Mouse (Mus musculus): Measurements from ENCODE around the gene Smarcc2. TPM values are rescaled to one million over a fixed set of nuclear protein-coding genes. Genes with fewer than 3 reads are reported as not detected.

The Smarcc2 gene
- total and polyA plus RNA-seq, 2 experiments from 2014 or later, result 134 to 223 TPM

DNA sequence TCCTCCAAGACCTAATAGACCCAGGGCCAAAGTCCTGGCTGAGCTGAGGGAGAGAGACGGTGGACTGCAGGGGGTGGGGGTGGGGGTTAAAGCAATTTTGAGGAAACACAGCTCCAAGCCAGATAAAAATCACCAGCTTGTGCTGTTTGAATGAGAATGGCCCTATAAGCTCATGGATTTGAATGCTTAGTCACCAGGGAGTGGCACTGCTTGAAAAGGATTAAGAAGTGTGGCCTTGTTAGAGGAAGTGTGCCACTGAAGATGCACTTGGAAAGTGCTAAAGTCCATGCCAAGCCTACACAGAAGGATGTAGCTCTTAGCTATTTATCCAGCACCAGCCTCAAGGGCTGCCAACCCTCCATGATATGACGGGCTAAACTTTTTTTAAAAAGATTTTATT is 76.2 kb downstream of the Smarcc2 start:
- WGBS, result 78% methylated on average over 2 of the region's 2 CpGs
- H3K9me3 ChIP-seq (ENCODE audit: low read length), result no peaks in the 10 kb centered on the region

DNA sequence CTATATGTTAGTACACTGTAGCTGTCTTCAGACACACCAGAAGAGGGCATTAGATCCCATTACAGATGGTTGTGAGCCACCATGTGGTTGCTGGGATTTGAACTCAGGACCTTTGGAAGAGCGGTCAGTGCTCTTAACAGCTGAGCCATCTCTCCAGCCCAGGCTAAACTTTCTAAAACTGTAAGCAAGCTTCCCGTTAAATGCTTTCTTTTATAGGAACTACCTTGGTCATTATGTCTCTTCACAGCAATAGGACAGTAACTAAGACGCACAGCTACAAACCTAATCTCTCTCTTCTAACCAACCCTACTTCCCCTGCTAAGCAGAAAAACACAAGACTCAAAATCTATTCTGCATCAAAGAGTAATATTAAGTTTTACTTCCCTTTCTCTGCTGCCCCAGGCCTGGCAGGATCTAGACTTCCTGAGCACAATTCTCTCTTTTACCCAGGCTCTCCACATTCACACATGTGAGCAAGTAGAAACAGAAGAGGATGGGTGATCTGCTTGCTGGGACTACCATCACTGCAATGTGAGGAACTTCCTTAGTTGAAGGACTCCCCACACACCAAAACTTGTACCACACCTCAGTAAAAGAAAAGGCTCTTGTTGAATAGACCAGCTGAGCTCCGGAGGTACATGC is 76.7 kb downstream of the Smarcc2 start:
- Histone ChIP-seq H3K9me3 (ENCODE audit: low read length) (no peaks in the 10 kb centered on the region), H3K9ac (no peak overlapping the region), H3K27ac (ENCODE audit: low read depth, low read length) (no peak overlapping the region), H3K4me3 (ENCODE audit: low read depth, low read length) (0 out of 2 replicates have a peak overlapping the region, but pooled peaks have one; percentile 1), H3K36me3 (ENCODE audit: insufficient read depth) (no peaks in the 10 kb centered on the region), H3K4me2 (ENCODE audit: low read depth) (peak overlapping the region; percentile 22), H3K27me3 (ENCODE audit: insufficient read depth, low read length) (no peaks in the 10 kb centered on the region), H3K4me1 (ENCODE audit: insufficient read depth) (no peaks in the 10 kb centered on the region)
- whole genome bisulfite sequencing, result 76% methylated on average over 4 of the region's 4 CpGs
- no peak for TF ChIP-seq CTCF (IDR thresholded peaks at IDR 0.05; ENCODE audit: low read depth)
- no peak for DNase-seq
- ATAC-seq, result peak; percentile 34; the same call in 1 of the 2 replicates

More for the DNA sequence above, 76.2 kb downstream of the Smarcc2 start:
- H3K4me1 ChIP-seq (ENCODE audit: insufficient read depth), result no peaks in the 10 kb centered on the region
- H3K9ac ChIP-seq, result no peak overlapping the region
- no peak overlapping the region for H3K27ac ChIP-seq (ENCODE audit: low read depth, low read length)
- no peaks in the 10 kb centered on the region for H3K27me3 ChIP-seq (ENCODE audit: insufficient read depth, low read length)
- no peak overlapping the region for H3K4me2 ChIP-seq (ENCODE audit: low read depth)
- ATAC-seq (no peak), DNase-seq (no peak)
- no peaks in the 10 kb centered on the region for H3K36me3 ChIP-seq (ENCODE audit: insufficient read depth)
- H3K4me3 ChIP-seq (ENCODE audit: low read depth, low read length), result no peak overlapping the region
- no peak for TF ChIP-seq CTCF (IDR thresholded peaks at IDR 0.05; ENCODE audit: low read depth)

DNA sequence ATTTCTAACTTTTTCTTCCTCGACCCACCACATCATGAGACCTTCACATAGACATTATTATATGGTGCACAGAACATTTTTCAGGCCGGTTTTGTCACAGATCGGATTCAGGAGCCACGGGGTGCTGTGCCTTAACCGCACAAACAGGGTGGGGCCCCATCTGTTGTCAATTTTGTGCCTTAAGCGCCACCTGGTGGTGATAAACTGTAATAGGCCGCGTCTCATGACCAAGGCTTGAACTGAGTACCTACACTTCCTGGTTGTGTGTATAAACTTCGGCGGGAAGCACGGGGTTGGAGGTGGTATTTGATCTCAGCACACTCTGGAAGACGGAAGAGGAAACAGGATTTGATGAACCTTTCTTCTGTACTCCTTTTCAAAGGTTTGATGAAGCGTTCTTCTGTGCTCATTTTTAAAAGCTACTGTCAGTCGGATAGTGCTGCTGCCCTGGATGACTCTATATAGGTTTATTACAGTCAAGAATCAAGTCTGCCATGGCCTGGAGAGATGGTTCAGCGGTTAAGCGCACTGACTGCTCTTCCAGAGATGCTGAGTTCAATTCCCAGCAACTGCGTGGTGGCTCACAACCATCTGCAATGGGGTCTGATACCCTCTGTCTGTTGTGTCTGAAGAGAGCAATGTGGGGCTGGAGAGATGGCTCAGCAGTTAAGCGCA is 77.4 kb downstream of the Smarcc2 start:
- DNase-seq, result peak; percentile 92
- Histone ChIP-seq H3K4me2 (ENCODE audit: low read depth) (peak overlapping the region; percentile 22), H3K9ac (no peak overlapping the region), H3K4me3 (ENCODE audit: low read depth, low read length) (0 out of 2 replicates have a peak overlapping the region, but pooled peaks have one; percentile 1), H3K4me1 (ENCODE audit: insufficient read depth) (no peaks in the 10 kb centered on the region), H3K36me3 (ENCODE audit: insufficient read depth) (no peaks in the 10 kb centered on the region), H3K9me3 (ENCODE audit: low read length) (no peaks in the 10 kb centered on the region), H3K27ac (ENCODE audit: low read depth, low read length) (no peak overlapping the region), H3K27me3 (ENCODE audit: insufficient read depth, low read length) (no peaks in the 10 kb centered on the region)
- WGBS, result 14% methylated on average over 18 of the region's 18 CpGs
- peak; percentile 96 for ATAC-seq
- peak; percentile 92 for TF ChIP-seq CTCF (IDR thresholded peaks at IDR 0.05; ENCODE audit: low read depth)

DNA sequence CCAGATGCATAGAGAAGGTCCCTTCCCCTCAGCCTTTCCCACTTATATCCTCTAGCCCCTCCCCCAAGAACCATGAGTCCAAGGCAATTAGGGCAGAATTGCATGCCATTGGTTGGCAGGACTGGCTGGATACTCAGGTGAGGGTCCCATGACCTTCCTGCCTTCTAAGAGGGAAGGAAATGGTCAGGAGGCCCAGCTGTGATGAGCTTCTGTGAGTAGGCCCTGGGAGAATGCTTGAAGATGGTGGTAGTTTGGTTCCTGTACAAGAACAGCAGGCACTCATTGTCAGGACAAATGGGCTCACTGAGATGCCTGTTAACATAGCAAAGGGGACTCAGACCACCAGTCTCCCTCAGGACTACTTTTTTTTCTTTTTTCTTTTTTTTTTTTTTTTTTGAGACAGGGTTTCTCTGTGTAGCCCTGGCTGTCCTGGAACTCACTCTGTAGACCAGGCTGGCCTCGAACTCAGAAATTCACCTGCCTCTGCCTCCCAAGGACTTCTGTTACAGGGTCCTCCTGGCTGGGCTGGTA is 79.4 kb downstream of the Smarcc2 start:
- ATAC-seq (no peak), DNase-seq (no peak)
- Histone ChIP-seq H3K27ac (ENCODE audit: low read depth, low read length) (no peak overlapping the region), H3K9me3 (ENCODE audit: low read length) (no peaks in the 10 kb centered on the region), H3K27me3 (ENCODE audit: insufficient read depth, low read length) (no peaks in the 10 kb centered on the region), H3K4me2 (ENCODE audit: low read depth) (no peak overlapping the region), H3K9ac (no peak overlapping the region), H3K4me1 (ENCODE audit: insufficient read depth) (no peaks in the 10 kb centered on the region), H3K4me3 (ENCODE audit: low read depth, low read length) (no peak overlapping the region), H3K36me3 (ENCODE audit: insufficient read depth) (peaks cover 7% of the 10 kb centered on the region)
- 89% methylated on average over 1 of the region's 1 CpGs for WGBS
- no peak for TF ChIP-seq CTCF (IDR thresholded peaks at IDR 0.05; ENCODE audit: low read depth)

Small RNA genes lying within 50 kb of the gene (microRNA-seq; reads per million reads assigned to microRNA genes)
- gene Mir6916 (0.12 to 0.77 reads per million in 2 experiments), gene Mir8105 (0.73 to 1.2 reads per million in 2 experiments)

Other genes starting within 250 kb of the Smarcc2 start
- gene Spryd4, start 247.4 kb upstream of the Smarcc2 start, total RNA-seq (2014; rRNA removed), result 20.7 and 20.8 TPM in 2 replicates
- 19.6 and 22.7 TPM in 2 replicates for gene Spryd4, start 247.4 kb upstream of the Smarcc2 start, polyA plus RNA-seq (2015; fragmentation: Nextera tagmentation; extraction: Ambion mirVana)
- 0.05 TPM in 1 of 2 replicates, not detected in the other for gene Mip, start 233.4 kb upstream of the Smarcc2 start, total RNA-seq (2014; rRNA removed)
- gene Mip, start 233.4 kb upstream of the Smarcc2 start, polyA plus RNA-seq (2015; fragmentation: Nextera tagmentation; extraction: Ambion mirVana), result not detected in 2 replicates
- 9.3 and 11.7 TPM in 2 replicates for gene Timeless, start 227.2 kb upstream of the Smarcc2 start, total RNA-seq (2014; rRNA removed)
- 7.7 and 9.9 TPM in 2 replicates for gene Timeless, start 227.2 kb upstream of the Smarcc2 start, polyA plus RNA-seq (2015; fragmentation: Nextera tagmentation; extraction: Ambion mirVana)
- gene Apon, start 205.2 kb upstream of the Smarcc2 start, total RNA-seq (2014; rRNA removed), result not detected in 2 replicates
- not detected in 2 replicates for gene Apon, start 205.2 kb upstream of the Smarcc2 start, polyA plus RNA-seq (2015; fragmentation: Nextera tagmentation; extraction: Ambion mirVana)
- gene Apof, start 190.6 kb upstream of the Smarcc2 start, total RNA-seq (2014; rRNA removed), result 0.38 and 0.54 TPM in 2 replicates
- 0.12 and 0.26 TPM in 2 replicates for gene Apof, start 190.6 kb upstream of the Smarcc2 start, polyA plus RNA-seq (2015; fragmentation: Nextera tagmentation; extraction: Ambion mirVana)
- gene Stat2, start 188.7 kb upstream of the Smarcc2 start, total RNA-seq (2014; rRNA removed), result 7.2 and 8.1 TPM in 2 replicates
- gene Stat2, start 188.7 kb upstream of the Smarcc2 start, polyA plus RNA-seq (2015; fragmentation: Nextera tagmentation; extraction: Ambion mirVana), result 6.8 and 10.3 TPM in 2 replicates
- gene Il23a, start 160.5 kb upstream of the Smarcc2 start, total RNA-seq (2014; rRNA removed), result 0.31 TPM in 1 of 2 replicates, not detected in the other
- not detected in 2 replicates for gene Il23a, start 160.5 kb upstream of the Smarcc2 start, polyA plus RNA-seq (2015; fragmentation: Nextera tagmentation; extraction: Ambion mirVana)
- 14.9 and 20.0 TPM in 2 replicates for gene Pan2, start 155.9 kb upstream of the Smarcc2 start, total RNA-seq (2014; rRNA removed)
- gene Pan2, start 155.9 kb upstream of the Smarcc2 start, polyA plus RNA-seq (2015; fragmentation: Nextera tagmentation; extraction: Ambion mirVana), result 9.6 and 11.9 TPM in 2 replicates
- 50.1 and 57.5 TPM in 2 replicates for gene Cnpy2, start 136.8 kb upstream of the Smarcc2 start, total RNA-seq (2014; rRNA removed)
- gene Cnpy2, start 136.8 kb upstream of the Smarcc2 start, polyA plus RNA-seq (2015; fragmentation: Nextera tagmentation; extraction: Ambion mirVana), result 179 and 205 TPM in 2 replicates
- gene Cs, start 121.5 kb upstream of the Smarcc2 start, total RNA-seq (2014; rRNA removed), result 205 and 250 TPM in 2 replicates
- 203 and 255 TPM in 2 replicates for gene Cs, start 121.5 kb upstream of the Smarcc2 start, polyA plus RNA-seq (2015; fragmentation: Nextera tagmentation; extraction: Ambion mirVana)
- 34.0 and 41.6 TPM in 2 replicates for gene Coq10a, start 90.3 kb upstream of the Smarcc2 start, total RNA-seq (2014; rRNA removed)
- gene Coq10a, start 90.3 kb upstream of the Smarcc2 start, polyA plus RNA-seq (2015; fragmentation: Nextera tagmentation; extraction: Ambion mirVana), result 48.2 and 50.0 TPM in 2 replicates
- gene Ankrd52, start 82.1 kb upstream of the Smarcc2 start, total RNA-seq (2014; rRNA removed), result 22.3 and 32.6 TPM in 2 replicates
- 4.7 and 7.7 TPM in 2 replicates for gene Ankrd52, start 82.1 kb upstream of the Smarcc2 start, polyA plus RNA-seq (2015; fragmentation: Nextera tagmentation; extraction: Ambion mirVana)
- 0.24 and 0.69 TPM in 2 replicates for gene Slc39a5, start 58.0 kb upstream of the Smarcc2 start, total RNA-seq (2014; rRNA removed)
- gene Slc39a5, start 58.0 kb upstream of the Smarcc2 start, polyA plus RNA-seq (2015; fragmentation: Nextera tagmentation; extraction: Ambion mirVana), result 0.10 and 0.42 TPM in 2 replicates
- gene Nabp2, start 47.8 kb upstream of the Smarcc2 start, total RNA-seq (2014; rRNA removed), result 82.2 and 90.1 TPM in 2 replicates
- gene Nabp2, start 47.8 kb upstream of the Smarcc2 start, polyA plus RNA-seq (2015; fragmentation: Nextera tagmentation; extraction: Ambion mirVana), result 158 and 159 TPM in 2 replicates
- gene Rnf41, start 47.6 kb upstream of the Smarcc2 start, total RNA-seq (2014; rRNA removed), result 118 and 129 TPM in 2 replicates
- gene Rnf41, start 47.6 kb upstream of the Smarcc2 start, polyA plus RNA-seq (2015; fragmentation: Nextera tagmentation; extraction: Ambion mirVana), result 95.9 and 108 TPM in 2 replicates
- 694 and 855 TPM in 2 replicates for gene Myl6, start 34.9 kb downstream of the Smarcc2 start, total RNA-seq (2014; rRNA removed)
- gene Myl6, start 34.9 kb downstream of the Smarcc2 start, polyA plus RNA-seq (2015; fragmentation: Nextera tagmentation; extraction: Ambion mirVana), result 844 and 972 TPM in 2 replicates
- 23.7 and 31.4 TPM in 2 replicates for gene Myl6b, start 39.4 kb downstream of the Smarcc2 start, total RNA-seq (2014; rRNA removed)
- 4.5 and 4.8 TPM in 2 replicates for gene Myl6b, start 39.4 kb downstream of the Smarcc2 start, polyA plus RNA-seq (2015; fragmentation: Nextera tagmentation; extraction: Ambion mirVana)
- 9.9 and 14.8 TPM in 2 replicates for gene Esyt1, start 66.6 kb downstream of the Smarcc2 start, total RNA-seq (2014; rRNA removed)
- gene Esyt1, start 66.6 kb downstream of the Smarcc2 start, polyA plus RNA-seq (2015; fragmentation: Nextera tagmentation; extraction: Ambion mirVana), result 4.4 and 5.3 TPM in 2 replicates
- gene Zc3h10, start 88.5 kb downstream of the Smarcc2 start, total RNA-seq (2014; rRNA removed), result 15.0 and 20.6 TPM in 2 replicates
- gene Zc3h10, start 88.5 kb downstream of the Smarcc2 start, polyA plus RNA-seq (2015; fragmentation: Nextera tagmentation; extraction: Ambion mirVana), result 12.7 and 12.8 TPM in 2 replicates
- gene Rpl41, start 90.1 kb downstream of the Smarcc2 start, total RNA-seq (2014; rRNA removed), result 877 and 1,605 TPM in 2 replicates
- gene Rpl41, start 90.1 kb downstream of the Smarcc2 start, polyA plus RNA-seq (2015; fragmentation: Nextera tagmentation; extraction: Ambion mirVana), result 2,439 and 3,234 TPM in 2 replicates
- 119 and 122 TPM in 2 replicates for gene Pa2g4, start 106.7 kb downstream of the Smarcc2 start, total RNA-seq (2014; rRNA removed)
- gene Pa2g4, start 106.7 kb downstream of the Smarcc2 start, polyA plus RNA-seq (2015; fragmentation: Nextera tagmentation; extraction: Ambion mirVana), result 128 and 135 TPM in 2 replicates
- gene Erbb3, start 130.4 kb downstream of the Smarcc2 start, total RNA-seq (2014; rRNA removed), result 1.3 and 1.4 TPM in 2 replicates
- 0.41 and 0.68 TPM in 2 replicates for gene Erbb3, start 130.4 kb downstream of the Smarcc2 start, polyA plus RNA-seq (2015; fragmentation: Nextera tagmentation; extraction: Ambion mirVana)
- gene Rps26, start 167.5 kb downstream of the Smarcc2 start, total RNA-seq (2014; rRNA removed), result 859 and 1,363 TPM in 2 replicates
- gene Rps26, start 167.5 kb downstream of the Smarcc2 start, polyA plus RNA-seq (2015; fragmentation: Nextera tagmentation; extraction: Ambion mirVana), result 436 and 640 TPM in 2 replicates
- 8.4 and 15.6 TPM in 2 replicates for gene Ikzf4, start 186.7 kb downstream of the Smarcc2 start, total RNA-seq (2014; rRNA removed)
- 6.3 and 11.3 TPM in 2 replicates for gene Ikzf4, start 186.7 kb downstream of the Smarcc2 start, polyA plus RNA-seq (2015; fragmentation: Nextera tagmentation; extraction: Ambion mirVana)
- gene Suox, start 214.8 kb downstream of the Smarcc2 start, total RNA-seq (2014; rRNA removed), result 10.6 and 12.6 TPM in 2 replicates
- 8.4 and 10.1 TPM in 2 replicates for gene Suox, start 214.8 kb downstream of the Smarcc2 start, polyA plus RNA-seq (2015; fragmentation: Nextera tagmentation; extraction: Ambion mirVana)
- 133 TPM in 2 replicates for gene Rab5b, start 237.0 kb downstream of the Smarcc2 start, total RNA-seq (2014; rRNA removed)
- gene Rab5b, start 237.0 kb downstream of the Smarcc2 start, polyA plus RNA-seq (2015; fragmentation: Nextera tagmentation; extraction: Ambion mirVana), result 104 and 118 TPM in 2 replicates
- gene Pmel, start 244.9 kb downstream of the Smarcc2 start, total RNA-seq (2014; rRNA removed), result 0.85 and 1.2 TPM in 2 replicates
- gene Pmel, start 244.9 kb downstream of the Smarcc2 start, polyA plus RNA-seq (2015; fragmentation: Nextera tagmentation; extraction: Ambion mirVana), result 0.67 and 0.86 TPM in 2 replicates
- 8.5 and 10.0 TPM in 2 replicates for gene Cdk2, start 245.8 kb downstream of the Smarcc2 start, total RNA-seq (2014; rRNA removed)
- gene Cdk2, start 245.8 kb downstream of the Smarcc2 start, polyA plus RNA-seq (2015; fragmentation: Nextera tagmentation; extraction: Ambion mirVana), result 9.9 and 10.3 TPM in 2 replicates

All from forebrain, postnatal 0 days (tissue).